Mouse (Mus musculus) cerebral cortex, adult 2 months (tissue): ENCODE measurements around the gene Cdc14b.

Experiments used
- WGBS: fragments of 180-500 bp; shearing (Covaris S2); methylation state at CpG from one replicate; pipeline ENCODE4 v1.1.7; 2018; 5-methylcytosine and 5-hydroxymethylcytosine counted together

Cdc14b gene

GRCm38 (mm10) chr13:64273891-64274844 lies 922 bp downstream of the Cdc14b start:
- WGBS, result 3% methylated on average over 94 of the region's 95 CpGs

- 67% methylated on average over 8 of the region's 8 CpGs for WGBS
Observed at GRCm38 (mm10) chr13:64273352-64273751, 1.7 kb downstream of the Cdc14b start.

- 91% methylated on average over 4 of the region's 4 CpGs for WGBS
Observed at GRCm38 (mm10) chr13:64268384-64268783, 6.7 kb downstream of the Cdc14b start.

DNA sequence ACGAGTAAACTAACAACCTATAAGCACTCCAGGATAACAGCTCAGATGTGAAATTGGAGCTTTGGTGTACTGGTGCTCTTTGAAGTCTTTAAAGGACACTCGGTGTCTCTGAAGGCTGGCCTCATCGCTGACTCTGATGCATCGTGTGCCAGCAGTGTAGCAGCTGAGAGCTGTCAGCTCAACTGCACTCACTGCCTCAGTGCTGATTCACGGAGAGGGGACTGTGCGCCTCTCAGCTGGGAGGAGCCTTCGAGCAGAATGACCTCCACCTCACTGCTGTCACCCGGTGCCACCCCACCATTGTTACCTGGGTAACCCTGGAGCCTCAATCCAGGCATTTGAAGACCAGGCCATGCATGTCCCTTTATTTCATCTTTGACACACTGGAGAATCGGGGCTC lies 7.9 kb downstream of the Cdc14b start:
- WGBS, result 68% methylated on average over 9 of the region's 9 CpGs

- WGBS, result 97% methylated on average over 6 of the region's 6 CpGs
Observed at GRCm38 (mm10) chr13:64264586-64264985, 10.5 kb downstream of the Cdc14b start.

- 52% methylated on average over 7 of the region's 7 CpGs for WGBS
Observed at GRCm38 (mm10) chr13:64259903-64260302, 15.2 kb downstream of the Cdc14b start.

GRCm38 (mm10) chr13:64258516-64258821 lies 16.6 kb downstream of the Cdc14b start:
- WGBS, result 87% methylated on average over 4 of the region's 4 CpGs

- WGBS, result 72% methylated on average over 5 of the region's 5 CpGs
Observed at GRCm38 (mm10) chr13:64257814-64258515, 17.1 kb downstream of the Cdc14b start.

GRCm38 (mm10) chr13:64257010-64257813 lies 17.9 kb downstream of the Cdc14b start:
- WGBS, result 91% methylated on average over 12 of the region's 12 CpGs

GRCm38 (mm10) chr13:64254185-64254584 lies 20.9 kb downstream of the Cdc14b start:
- WGBS, result 87% methylated on average over 11 of the region's 11 CpGs

DNA sequence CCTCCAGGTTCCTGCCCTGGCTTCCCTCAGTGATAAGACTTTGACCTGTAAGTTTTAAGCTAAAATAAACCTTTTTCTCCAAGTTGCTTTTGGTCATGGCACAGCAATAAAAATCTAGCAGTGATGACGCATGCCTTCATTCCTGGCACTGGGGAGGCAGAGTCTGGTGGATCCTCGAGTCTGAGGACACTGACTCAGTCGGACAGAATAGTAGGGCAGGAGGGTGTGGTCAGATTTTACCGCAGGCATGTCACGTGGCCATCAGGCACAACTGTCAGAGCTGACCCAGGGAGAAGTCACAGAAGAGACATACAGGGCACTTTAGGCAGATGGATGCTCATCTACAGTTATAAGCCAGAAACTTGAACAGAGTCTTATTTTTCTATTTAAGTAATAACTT lies 22.9 kb downstream of the Cdc14b start:
- 73% methylated on average over 5 of the region's 5 CpGs for WGBS

GRCm38 (mm10) chr13:64250363-64250762 lies 24.7 kb downstream of the Cdc14b start:
- WGBS, result 13% methylated on average over 1 of the region's 1 CpGs

GRCm38 (mm10) chr13:64248775-64249524 lies 26.1 kb downstream of the Cdc14b start:
- WGBS, result 9% methylated on average over 22 of the region's 22 CpGs

GRCm38 (mm10) chr13:64248161-64248774 lies 26.8 kb downstream of the Cdc14b start:
- WGBS, result 10% methylated on average over 24 of the region's 24 CpGs

- 88% methylated on average over 12 of the region's 12 CpGs for WGBS
Observed at GRCm38 (mm10) chr13:64246106-64246505, 29.0 kb downstream of the Cdc14b start.

- WGBS, result 96% methylated on average over 4 of the region's 4 CpGs
Observed at GRCm38 (mm10) chr13:64244685-64245261, 30.3 kb downstream of the Cdc14b start.

GRCm38 (mm10) chr13:64240626-64241025 lies 34.5 kb downstream of the Cdc14b start:
- WGBS, result 85% methylated on average over 7 of the region's 7 CpGs

DNA sequence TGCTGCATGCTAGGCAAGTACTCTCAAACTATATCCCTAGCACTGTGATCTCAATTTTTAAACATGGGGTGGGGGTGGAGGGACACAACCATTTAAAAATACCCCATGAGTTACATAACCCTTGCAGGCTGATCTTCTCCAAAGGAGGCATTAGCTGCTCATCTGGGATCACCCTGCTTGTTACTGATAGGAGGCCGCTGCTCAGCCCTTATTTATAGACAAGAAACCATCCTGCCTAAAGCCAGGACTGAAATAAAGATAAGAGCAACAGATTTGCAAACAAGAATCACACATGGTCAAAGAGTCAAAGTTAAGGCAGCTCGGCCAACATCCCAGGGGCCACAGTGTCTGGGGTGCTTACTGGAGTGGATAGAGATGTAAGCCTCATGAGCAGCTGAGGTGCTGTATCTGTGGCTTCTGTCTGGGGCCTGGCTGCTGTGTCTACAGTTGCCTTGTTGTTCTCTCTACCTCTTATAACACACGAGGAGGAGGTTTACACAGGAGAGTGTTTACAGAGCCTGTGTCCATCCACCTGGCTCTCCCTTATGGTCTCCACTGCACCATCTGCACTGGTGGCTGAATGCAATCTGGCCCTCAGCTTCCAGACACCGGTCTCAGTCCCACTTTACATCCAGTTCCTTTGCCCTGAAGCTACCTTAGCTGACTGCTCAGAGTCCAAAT lies 38.0 kb downstream of the Cdc14b start:
- WGBS, result 73% methylated on average over 4 of the region's 4 CpGs

GRCm38 (mm10) chr13:64235777-64236176 lies 39.3 kb downstream of the Cdc14b start:
- WGBS, result 75% methylated on average over 3 of the region's 3 CpGs
